Mouse (Mus musculus) gonadal fat pad, adult 2 months (tissue): Measurements from ENCODE around the gene Manba. TPM values are rescaled to one million over a fixed set of nuclear protein-coding genes. Genes with fewer than 3 reads are reported as not detected.

Experiments
- DNase-seq: peaks from one replicate; pipeline ENCODE4 v3.0.0-alpha.2; 2012; ENCODE audit warnings: low read depth
- polyA plus RNA-seq: library from polyadenylated mRNA; depleted of rRNA; stranded (reverse); fragments of >200 nt; gene quantifications from 2 replicates; pipeline ENCODE4 v1.2.3, GENCODE M21; 2012

Gene Manba
- polyA plus RNA-seq, 1 experiment = 9.5 TPM

DNA sequence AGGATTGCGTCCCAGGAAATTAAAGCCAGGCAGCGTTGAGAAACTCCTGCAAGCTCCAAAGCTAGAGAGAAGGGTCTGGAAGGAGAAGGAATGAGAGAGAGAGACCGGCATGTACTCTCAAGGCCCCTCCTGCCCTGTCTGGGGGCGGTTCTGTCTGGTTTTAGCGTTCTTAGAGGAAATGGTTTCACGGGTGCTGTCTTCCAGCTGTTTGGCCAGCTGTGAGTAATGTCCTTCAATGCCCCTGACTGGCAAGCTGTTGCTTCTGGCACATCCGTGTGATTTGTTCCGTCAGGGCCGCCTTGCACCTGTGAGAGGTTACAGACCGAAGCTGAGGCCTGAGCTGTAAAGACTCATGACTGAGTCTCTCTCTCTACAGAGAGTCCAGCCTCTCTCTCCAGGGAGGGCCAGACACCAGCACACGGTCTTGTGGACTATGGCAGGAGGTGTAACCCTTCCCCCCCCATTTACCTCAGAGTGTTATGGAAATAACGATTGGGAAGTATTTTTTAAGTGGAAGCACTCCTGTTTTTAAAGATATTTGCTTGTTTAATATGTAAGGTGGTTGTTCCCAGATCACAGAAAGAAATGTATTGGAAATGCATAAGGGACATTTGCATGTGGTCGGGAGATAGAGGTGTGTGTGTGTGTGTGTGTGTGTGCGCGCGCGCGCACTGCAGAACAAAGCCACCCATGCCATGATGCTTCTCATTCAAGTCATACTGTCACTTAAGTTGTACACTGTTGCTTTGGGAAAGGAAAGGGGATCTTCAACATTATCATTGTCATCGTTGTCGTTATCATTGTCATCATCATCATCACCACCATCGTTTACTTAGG is 95.2 kb downstream of the Manba start:
- no peak for DNase-seq

DNA sequence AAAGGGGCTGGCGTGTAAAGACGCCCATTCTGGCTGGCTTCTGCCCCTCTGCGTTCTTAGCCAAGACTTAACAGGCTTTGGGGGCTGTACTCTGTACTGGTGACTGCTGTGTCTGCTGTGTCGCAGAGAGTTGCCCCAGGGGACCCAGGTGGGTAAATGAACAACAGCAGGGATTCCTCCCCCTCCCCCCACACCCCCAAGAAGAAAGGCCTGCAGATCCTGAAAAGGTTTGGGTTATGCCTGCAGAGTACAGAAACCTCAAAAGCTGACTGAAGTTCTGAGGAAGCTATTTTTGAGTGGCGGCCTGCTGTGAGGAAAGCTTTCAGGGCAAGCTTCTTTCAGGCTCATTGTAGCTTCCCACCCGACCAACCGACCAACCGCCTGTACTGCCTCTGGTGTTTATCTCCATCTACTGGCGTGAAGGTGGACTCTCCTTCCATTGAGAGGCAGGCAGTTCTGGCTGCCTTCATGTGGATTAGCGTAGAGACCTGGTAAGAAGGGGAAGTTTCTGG is 96.3 kb downstream of the Manba start:
- DNase-seq = no peak

- DNase-seq = no peak
Measured at GRCm38 (mm10) chr3:135582246-135582645, 96.8 kb downstream of the Manba start.

DNA sequence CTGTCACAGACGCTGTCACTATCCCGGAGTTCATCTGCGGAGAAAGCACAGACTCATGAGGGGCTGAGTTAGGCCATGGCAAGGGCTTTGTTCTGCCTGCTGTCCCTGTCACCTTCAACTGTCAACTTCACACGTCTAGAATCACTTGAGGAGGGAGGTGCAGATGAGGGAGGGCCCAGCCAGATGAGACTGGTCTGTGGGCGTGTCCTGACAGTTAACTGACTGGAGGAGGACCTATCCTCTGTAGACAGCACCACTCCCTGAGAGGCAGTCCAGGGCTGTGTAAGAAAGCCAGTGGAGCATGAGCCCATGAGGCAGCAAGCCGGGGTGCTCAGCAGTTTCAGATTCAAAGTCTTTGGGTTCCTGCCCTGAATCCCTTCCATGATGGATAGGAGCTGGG is 100.1 kb downstream of the Manba start:
- no peak for DNase-seq

DNA sequence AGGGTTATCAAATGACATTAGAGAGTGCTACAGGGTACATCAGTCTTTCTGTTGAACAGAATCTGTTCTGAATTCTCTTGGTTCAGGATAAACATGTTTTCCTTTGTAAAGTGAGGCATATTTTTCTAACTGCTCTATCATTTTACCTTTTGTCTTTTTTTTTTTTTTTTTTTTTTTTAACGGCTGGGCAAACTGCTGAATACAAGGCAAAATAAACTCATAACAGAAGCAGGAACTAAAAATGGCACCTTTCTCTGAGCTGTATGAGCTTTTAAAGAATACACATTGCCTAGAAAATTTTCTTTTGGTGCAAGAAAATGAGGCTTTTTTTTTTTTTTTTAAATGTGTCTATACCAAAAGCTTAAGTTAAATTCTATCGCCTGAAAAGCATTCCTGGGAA is 100.6 kb downstream of the Manba start:
- no peak for DNase-seq

DNA sequence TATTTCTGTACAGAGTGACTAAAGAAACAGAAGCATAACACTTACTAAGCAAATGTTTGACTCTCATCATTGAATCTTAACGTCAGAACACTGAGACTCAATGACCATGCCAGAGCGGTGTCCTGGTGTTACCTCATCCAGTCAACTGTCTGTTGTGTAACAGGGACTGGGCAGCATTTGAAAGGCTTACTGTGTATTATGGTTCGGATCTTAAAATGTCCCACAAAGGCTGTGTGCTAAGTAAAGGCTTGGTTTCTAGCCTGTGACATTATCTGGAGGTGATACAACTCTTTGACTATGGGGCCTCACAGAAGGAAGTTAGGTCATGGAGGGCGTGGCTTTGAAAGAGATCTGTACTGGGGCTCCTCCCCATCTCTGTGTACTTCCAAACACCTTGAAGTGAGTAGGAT is 101.1 kb downstream of the Manba start:
- DNase-seq = no peak

DNA sequence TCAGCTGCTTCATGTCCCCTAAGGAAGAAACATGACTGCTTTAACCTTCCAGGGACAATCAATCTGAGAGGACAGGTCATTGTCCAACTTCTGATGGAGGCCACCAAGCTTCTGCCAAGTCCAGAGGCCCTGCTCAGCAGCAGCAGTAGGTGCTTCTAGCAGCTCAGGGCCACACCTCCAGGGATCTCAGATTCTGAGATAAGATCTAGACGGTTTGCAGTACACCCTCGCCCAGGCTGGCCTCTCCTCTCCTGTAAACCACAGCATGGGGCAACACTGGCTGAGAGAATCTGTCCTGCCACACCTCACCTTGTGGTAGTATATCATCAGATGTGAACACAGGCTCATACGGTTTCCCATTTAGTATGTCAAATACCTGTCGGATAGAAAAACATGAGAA is 105.1 kb downstream of the Manba start:
- no peak for DNase-seq

GRCm38 (mm10) chr3:135591376-135591775 is 106.0 kb downstream of the Manba start:
- no peak for DNase-seq

DNA sequence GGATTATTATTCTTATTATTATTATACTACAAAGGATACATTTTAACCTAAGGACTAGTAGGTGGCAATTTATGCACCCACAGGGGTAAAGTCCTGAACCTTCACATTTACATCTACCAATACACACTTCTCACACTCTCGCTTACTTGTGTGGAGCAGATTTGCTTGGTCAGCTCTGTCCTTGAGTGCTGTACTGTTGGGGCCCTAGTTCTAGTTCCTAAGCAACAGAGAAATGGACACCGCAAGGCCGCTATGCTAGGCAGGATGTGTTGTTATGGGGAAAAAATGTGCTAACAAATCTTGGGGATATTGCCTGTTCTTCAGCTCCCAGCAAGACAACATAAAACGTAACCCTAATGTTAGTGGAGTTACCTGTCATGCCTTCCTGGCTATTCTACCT is 106.6 kb downstream of the Manba start:
- DNase-seq = no peak

GRCm38 (mm10) chr3:135594238-135594917 is 109.0 kb downstream of the Manba start:
- DNase-seq = no peak

DNA sequence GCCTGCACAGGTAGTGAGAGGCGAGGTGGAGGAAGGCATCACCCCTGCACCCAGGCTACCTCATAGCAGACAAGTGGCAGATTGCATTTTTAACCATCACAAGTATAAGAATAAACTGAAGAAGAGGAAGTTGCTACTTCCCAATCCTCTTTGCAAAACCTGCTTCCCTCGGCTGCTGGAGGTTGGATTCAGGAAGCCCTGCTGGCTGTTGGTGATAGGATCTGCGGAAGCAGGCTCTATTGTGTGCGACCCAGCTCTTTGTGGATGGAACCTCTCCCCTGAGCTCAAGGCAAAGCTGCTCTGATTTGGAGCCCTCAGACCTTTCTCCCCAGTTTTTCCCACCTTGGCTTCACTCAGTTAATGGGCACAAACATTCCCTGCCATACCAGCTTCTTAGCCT is 111.6 kb downstream of the Manba start:
- DNase-seq = no peak

DNA sequence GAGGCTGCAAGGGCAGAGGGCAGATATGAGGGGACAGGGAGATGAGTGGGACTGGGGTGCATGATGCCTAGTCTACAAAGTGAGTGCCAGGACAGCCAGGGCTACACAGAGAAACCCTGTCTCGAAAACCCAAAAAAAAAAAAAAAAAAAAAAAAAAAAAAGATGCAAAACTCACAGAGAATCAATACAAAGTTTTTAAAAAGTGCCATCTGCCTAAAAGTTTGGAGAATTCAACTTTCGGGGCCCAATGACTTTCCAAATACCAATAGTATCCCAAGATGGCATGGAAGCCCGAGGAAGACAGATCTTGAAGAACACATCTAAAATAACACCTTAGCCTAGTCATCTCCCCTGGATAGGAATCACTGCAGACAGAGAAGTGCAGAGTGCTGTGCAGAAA is 112.9 kb downstream of the Manba start:
- no peak for DNase-seq

DNA sequence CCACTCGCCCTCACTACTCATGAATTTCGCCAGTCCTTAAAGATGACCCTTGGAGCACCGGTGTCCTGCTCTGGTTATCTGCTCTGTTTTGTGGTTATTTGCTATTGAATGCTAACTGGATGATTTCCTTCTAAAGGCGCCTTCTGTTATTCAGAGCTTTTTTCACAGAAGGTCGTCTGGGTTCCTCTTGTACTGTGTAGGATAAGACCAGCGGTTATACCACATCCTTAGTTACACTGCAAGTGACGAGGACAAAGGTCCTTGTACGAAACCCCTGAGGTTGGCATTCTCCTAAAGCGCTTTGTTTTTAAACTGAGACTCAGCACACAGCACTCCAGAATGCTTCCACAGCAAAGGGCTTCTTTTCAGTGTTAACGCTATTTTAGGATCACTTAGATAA is 117.3 kb downstream of the Manba start:
- DNase-seq = no peak

GRCm38 (mm10) chr3:135604626-135605417 is 119.4 kb downstream of the Manba start:
- DNase-seq = no peak

DNA sequence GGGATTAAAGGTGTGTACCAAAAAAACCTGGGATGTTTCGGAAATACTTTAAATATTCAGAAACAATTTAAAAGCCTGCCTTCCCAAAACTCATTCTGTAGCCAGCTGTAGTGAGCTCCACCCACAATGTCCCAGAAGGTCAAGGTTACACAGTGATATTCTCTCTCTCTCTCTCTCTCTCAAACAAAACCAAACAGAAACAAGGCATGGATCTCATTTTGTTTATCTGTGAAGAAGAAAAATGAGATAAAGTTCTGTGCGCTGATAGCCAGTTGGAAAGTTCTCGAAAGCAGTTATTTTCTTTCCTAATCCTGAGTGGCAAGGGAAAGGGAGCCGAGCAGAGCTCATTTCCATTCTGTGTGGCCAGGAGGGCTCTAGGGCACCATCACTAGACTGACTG is 120.1 kb downstream of the Manba start:
- no peak for DNase-seq

- DNase-seq = no peak
Measured at GRCm38 (mm10) chr3:135606592-135606991, 121.2 kb downstream of the Manba start.

GRCm38 (mm10) chr3:135607021-135607420 is 121.6 kb downstream of the Manba start:
- no peak for DNase-seq

GRCm38 (mm10) chr3:135607660-135608473 is 122.5 kb downstream of the Manba start:
- no peak for DNase-seq

GRCm38 (mm10) chr3:135610221-135610620 is 124.8 kb downstream of the Manba start:
- no peak for DNase-seq

DNA sequence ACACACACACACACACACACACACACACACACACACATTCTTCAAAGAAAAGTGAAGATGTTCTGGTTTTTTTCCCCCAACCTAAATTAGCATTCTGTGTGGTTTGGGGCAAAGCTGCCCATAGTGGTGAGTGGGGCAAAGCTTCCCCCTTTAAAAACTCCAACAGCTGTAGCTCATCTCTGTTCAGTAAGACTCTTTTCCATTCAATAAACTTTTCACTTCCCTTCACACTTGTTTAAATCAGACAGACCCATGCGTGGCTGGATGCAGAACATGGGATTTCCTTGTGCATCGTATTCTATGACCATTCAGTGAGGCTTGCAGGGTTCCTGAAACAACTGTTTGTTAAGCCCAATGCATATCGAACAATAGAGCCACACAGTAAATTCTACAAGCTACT is 129.0 kb downstream of the Manba start:
- DNase-seq = no peak

GRCm38 (mm10) chr3:135616730-135617129 is 131.3 kb downstream of the Manba start:
- DNase-seq = no peak
